Mouse (Mus musculus) embryo, embryonic 11 days (tissue): ENCODE measurements around the gene Pdgfb.
A peak's percentile ranks its signal among the peaks of the same experiment; 100 is the strongest.

Source experiments
- DNase-seq: peaks from one replicate; pipeline ENCODE4 v3.0.0-alpha.2; 2015

Gene Pdgfb

DNA sequence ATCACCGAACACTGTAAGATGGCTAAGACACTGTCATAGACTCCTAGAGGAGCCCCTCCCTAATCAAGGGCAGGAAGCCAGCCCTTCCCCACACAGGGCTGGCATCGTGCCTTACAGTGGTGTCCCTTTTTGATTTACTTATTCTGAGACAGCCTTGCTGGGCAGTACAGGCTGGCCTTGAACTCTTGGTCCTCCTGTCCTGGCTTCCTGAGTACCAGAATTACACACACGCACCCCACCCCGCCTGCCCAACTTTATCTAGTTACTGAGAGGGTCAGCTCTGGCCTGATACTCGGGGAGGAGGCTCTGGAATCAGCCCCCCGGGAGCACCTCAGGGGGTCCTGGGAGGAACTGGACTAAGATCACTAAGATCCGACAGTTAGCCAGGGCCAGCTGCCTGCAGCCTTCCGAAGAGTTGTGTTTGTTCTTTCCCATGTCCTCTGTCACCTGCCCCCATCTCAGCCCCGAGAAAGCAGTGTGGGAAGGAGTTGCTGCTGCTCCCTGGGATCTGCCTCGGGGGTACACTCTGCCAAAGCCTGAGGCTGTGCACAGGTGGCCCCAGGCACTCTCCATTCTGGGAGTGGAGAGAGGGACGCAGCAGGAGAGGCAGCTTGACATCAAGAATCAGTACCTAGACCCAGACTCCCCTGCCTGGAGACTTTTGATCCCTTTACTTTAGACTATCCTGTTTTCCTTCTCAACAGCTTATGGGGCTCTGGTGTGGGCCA, 62.1 kb downstream of the Pdgfb start:
- no peak for DNase-seq

DNA sequence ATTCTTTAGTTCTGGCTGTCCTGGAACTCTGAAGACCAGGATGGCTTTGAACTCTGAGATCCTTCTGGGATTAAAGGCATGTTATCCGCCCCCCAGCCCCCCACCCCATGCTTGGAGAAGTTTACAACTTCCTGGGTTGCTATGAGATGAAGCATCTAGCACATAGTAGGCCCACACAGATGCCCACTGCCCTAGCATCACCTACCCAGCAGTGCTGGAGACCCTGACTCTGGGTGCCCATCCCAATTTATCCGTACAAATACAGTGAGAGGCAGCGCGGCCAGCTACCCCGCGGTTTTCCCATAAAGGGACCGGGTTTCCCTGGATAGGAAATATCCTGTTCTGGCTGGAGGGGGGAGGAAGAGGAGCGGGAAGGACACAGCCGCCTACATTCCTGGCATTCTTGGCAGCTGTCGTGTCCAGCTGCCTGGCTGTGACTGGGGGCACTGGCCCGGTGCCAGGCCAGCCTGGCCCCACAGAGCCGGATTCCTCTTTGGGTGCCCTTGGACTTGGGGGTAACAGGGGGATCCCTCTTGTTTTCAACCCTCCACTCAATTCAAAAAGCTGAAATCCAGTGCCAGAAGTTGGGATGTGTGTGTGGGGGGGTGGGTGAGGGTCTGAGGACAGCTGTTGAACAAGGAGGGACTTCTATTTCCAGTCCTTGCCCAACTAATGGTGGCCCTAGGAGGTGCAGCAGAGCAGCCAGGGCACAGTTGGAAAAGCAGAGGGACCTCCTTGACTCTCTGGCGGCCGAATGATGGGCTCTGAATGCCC, 62.9 kb downstream of the Pdgfb start:
- DNase-seq = peak; percentile 54

DNA sequence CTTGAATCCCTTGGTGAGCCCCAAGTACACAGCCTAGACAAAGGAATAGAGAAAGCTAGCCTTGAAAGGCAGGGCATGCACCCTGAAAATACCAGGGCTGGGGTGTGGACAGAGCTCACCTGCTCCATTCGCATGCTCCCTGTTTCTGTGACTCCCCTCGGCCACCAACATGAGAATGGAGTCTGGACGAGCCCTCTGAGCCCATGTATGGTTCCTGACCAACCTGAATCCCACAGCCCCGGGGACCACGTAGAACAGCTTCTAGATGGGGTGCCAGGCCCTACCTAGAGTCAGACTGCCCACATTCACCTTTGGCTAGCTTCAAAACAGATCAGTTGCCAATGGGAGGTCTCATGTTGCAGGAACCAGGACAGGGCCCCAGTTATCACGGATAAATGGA, 63.6 kb downstream of the Pdgfb start:
- no peak for DNase-seq

DNA sequence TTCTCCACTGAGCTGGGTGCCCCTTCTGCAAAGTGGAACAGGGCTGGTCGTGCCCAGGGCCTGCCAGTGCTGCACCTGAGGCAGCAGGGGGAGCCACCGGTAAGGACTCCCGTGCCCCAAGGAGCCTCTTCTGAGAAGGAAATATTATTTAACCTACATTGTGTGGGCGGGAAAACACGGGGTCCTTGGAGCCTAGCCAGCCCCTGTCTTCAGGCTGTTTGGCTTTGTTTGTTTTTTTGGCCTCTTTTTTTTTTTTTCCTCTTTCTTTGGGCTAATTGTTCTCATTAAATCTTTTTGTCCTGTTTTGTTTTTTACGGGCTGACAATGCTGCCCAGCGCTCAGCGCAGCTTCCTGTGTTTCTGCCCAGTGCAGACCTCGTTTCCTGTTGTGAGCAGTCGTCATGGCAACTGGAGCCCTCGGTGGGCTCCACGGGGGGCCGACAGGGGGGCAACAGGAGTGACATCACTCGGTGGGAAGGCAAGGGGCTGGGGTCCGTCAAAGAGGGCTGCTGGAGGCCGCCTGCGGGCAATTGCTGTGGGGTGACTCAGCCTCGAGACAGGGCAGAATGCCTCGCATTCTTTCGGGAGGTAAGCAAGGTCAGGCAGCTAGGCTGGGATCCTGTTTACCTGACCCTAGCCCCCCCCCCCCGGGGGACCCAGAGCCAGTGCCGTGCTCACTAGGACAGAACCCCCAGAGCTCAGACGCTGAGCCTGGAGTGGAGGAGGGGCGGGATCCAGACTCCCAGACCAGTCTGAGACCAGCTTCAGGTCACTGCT, 64.3 kb downstream of the Pdgfb start:
- peak; percentile 89 for DNase-seq

DNA sequence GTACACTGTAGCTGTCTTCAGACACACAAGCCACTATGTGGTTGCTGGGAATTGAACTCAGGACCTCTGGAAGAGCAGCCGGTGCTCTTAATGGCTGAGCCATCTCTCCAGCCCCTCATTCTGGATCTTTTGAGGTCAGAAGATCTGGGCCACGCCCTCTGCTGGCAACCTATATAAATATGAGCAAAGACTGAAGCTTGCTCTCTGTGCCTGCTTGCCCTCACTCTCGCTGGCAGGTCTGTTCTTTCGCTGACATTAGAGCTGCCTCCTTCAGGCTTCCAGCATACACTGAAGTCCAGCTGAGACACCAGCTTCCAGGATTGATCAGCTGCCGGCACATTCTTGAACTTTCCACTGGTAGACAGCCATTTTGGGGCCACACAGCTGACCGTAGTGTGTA, 67.1 kb downstream of the Pdgfb start:
- DNase-seq = no peak

DNA sequence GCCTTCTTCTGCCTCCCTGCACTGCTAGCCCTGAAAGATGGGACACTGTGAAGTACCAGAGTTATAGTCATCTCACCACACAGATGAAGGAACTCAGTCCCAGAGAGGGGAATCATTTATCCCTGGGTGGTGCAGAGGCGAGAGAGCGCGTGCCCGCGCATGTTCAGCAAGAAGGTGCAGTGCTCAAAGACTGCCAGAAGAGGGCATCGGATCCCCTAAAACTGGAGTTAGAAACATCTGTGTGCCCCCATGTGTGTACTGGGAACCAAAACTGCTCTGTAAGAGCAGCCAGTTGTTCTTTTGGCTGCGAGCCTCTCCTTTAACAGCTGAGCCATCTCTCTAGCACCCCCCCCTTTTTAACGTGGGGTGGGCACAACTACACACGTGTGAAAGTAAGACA, 68.0 kb downstream of the Pdgfb start:
- no peak for DNase-seq

DNA sequence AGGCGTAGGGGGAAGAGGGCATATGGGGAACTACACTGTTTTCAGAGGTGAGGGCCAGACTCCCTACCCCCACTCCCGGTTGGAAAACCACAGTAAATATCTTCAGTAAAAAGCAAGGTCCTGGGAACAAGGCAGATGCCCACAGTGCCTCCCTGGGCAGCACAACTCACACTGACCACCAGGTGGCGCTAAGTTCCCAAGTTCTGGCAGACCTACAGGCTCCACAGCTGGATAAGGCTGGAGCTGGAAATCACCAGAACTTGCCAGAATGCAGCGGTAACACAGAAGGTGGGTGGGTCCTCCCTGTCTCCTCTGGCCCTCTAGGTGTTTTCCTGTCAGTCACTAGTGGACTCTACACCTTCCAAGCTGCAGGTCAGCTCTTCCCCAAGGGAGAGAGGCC, 68.8 kb downstream of the Pdgfb start:
- peak; percentile 91 for DNase-seq
